Mouse (Mus musculus): ENCODE results near the gene Smim6. TPM values are rescaled to one million over a fixed set of nuclear protein-coding genes. Genes with fewer than 3 reads are reported as not detected.

The Smim6 gene
- polyA plus RNA-seq, 1 experiment from 2014 or later, result 32.9 TPM

DNA sequence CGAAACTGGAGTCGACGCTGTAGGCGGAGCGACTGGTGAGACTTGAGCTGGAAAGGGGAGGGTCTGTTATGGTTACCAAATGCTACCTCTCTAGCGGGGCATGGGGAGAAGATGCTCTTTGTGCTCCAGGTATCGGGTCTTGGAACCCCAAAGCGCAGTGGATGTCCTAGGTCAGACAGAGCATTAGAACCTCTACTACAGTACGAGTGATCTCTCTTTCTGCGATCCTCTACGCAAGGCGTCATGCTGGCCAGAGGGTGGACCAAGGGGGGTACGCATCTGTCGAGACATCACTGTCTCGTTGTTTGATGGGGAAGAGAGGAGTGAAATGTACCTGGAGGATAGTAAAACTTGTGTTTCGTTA, 21.9 kb downstream of the Smim6 start:
- under 1% methylated on average over 16 of the region's 16 CpGs for WGBS
- peak overlapping the region; percentile 89 for H3K4me2 ChIP-seq (replicated peaks; ENCODE audit: low read depth)
- no peak for TF ChIP-seq CTCF (IDR thresholded peaks at IDR 0.05; ENCODE audit: low read depth)
- no peaks in the 10 kb centered on the region for H3K9me3 ChIP-seq (ENCODE audit: control insufficient read depth)
- no peak; the same call in 1 of the 2 replicates for ATAC-seq
- peak overlapping the region; percentile 80 for H3K9ac ChIP-seq (ENCODE audit: low read depth, low read length)
- H3K27ac ChIP-seq (ENCODE audit: low read depth, low read length), result no peak overlapping the region
- peaks cover 26% of the 10 kb centered on the region for H3K36me3 ChIP-seq (ENCODE audit: control insufficient read depth, insufficient read depth)
- no peaks in the 10 kb centered on the region for H3K27me3 ChIP-seq (replicated peaks; ENCODE audit: control insufficient read depth, insufficient read depth, low read length)
- peak overlapping the region; percentile 87 for H3K4me3 ChIP-seq (ENCODE audit: low read depth, low read length)
- H3K4me1 ChIP-seq (replicated peaks; ENCODE audit: control insufficient read depth, insufficient read depth, low read length), result peaks cover 14% of the 10 kb centered on the region; the same call in 1 of the 2 replicates

DNA sequence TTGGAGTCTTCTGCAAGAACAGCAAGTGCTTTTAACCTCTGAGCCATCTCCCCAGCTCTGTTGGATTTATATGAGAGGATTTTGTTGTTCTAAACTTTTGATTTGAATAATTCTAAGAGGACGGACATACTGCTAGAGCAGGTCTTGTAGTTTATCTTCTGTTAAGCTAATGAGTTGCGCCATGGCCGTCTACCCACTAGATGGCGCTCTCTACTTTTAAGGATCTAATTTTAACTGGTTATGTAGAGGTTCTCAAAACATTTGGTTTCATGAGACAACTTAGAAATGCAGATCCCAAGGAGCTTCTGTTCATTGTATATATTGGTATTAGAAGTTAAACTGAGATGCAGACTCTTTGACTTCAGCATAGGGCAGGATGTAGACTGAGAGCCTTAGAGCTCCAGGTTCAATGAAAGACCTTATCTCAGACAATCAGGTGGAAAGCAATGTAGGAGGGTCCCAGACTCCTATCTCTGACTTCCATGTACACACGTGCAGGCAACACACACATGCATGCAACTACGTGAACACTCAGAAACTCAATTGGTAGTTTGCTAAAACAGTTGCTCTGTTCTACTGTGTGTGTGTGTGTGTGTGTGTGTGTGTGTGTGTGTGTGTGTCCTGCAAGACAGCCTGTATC, 28.0 kb downstream of the Smim6 start:
- ATAC-seq, result 0 out of 2 replicates have a peak, but pooled peaks have one; percentile 18
- Histone ChIP-seq H3K36me3 (ENCODE audit: control insufficient read depth, insufficient read depth) (peaks cover 58% of the 10 kb centered on the region), H3K27me3 (replicated peaks; ENCODE audit: control insufficient read depth, insufficient read depth, low read length) (no peaks in the 10 kb centered on the region), H3K4me3 (ENCODE audit: low read depth, low read length) (no peak overlapping the region), H3K27ac (ENCODE audit: low read depth, low read length) (no peak overlapping the region), H3K9ac (ENCODE audit: low read depth, low read length) (no peak overlapping the region), H3K9me3 (ENCODE audit: control insufficient read depth) (no peaks in the 10 kb centered on the region), H3K4me2 (replicated peaks; ENCODE audit: low read depth) (no peak overlapping the region), H3K4me1 (replicated peaks; ENCODE audit: control insufficient read depth, insufficient read depth, low read length) (no peaks in the 10 kb centered on the region)
- 35% methylated on average over 6 of the region's 6 CpGs for WGBS
- TF ChIP-seq CTCF (IDR thresholded peaks at IDR 0.05; ENCODE audit: low read depth), result peak; percentile 89

DNA sequence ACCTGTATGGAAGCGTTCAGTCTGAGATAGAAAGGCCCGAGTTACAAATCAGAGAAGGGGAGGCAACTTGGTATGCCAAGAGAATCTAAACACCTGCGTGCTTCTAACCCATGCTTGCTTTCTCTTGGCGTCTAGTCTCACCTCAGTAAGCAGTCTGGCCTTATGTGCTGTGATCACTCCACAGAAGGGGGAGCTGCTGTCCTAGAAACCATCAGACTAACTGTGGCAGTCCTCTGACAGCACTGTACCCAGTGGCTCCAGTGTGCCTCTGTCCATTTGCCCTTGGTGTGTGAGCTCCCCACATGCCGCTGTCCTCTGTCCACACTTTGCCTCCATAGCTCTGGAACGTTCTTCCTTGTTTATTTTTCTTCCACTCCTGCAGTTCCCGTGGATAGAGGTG, 30.2 kb downstream of the Smim6 start:
- no peak overlapping the region for H3K9ac ChIP-seq (ENCODE audit: low read depth, low read length)
- no peak overlapping the region for H3K27ac ChIP-seq (ENCODE audit: low read depth, low read length)
- H3K4me2 ChIP-seq (replicated peaks; ENCODE audit: low read depth), result no peak overlapping the region
- H3K27me3 ChIP-seq (replicated peaks; ENCODE audit: control insufficient read depth, insufficient read depth, low read length), result no peaks in the 10 kb centered on the region
- peaks cover 62% of the 10 kb centered on the region for H3K36me3 ChIP-seq (ENCODE audit: control insufficient read depth, insufficient read depth)
- peak; percentile 58 for TF ChIP-seq CTCF (IDR thresholded peaks at IDR 0.05; ENCODE audit: low read depth)
- no peak for ATAC-seq
- no peaks in the 10 kb centered on the region for H3K4me1 ChIP-seq (replicated peaks; ENCODE audit: control insufficient read depth, insufficient read depth, low read length)
- H3K9me3 ChIP-seq (ENCODE audit: control insufficient read depth), result no peaks in the 10 kb centered on the region
- H3K4me3 ChIP-seq (ENCODE audit: low read depth, low read length), result no peak overlapping the region
- 81% methylated on average over 7 of the region's 7 CpGs for WGBS

DNA sequence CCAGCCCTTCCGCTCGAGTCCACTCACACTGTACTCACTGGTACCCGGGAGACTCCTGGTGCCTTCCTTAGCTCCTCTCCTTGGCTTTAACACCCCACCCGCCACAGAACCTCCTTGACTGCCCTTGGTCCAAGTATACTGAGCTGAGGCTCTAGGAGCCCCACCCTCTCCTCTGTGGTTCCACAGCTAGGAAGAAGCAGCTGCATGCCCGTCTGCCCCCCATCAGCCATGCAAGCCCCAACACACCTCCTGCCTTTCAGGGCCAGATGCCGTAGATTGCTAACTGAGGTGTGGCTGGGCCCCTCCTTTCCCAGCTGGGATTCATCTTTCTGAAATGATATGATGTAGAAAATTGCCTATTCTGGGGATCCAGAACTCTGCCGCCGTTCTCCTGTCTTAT, 33.4 kb downstream of the Smim6 start:
- no peak overlapping the region for H3K4me3 ChIP-seq (ENCODE audit: low read depth, low read length)
- no peak overlapping the region for H3K27ac ChIP-seq (ENCODE audit: low read depth, low read length)
- ATAC-seq, result no peak
- TF ChIP-seq CTCF (IDR thresholded peaks at IDR 0.05; ENCODE audit: low read depth), result no peak
- H3K36me3 ChIP-seq (ENCODE audit: control insufficient read depth, insufficient read depth), result peaks cover 58% of the 10 kb centered on the region
- H3K4me2 ChIP-seq (replicated peaks; ENCODE audit: low read depth), result no peak overlapping the region
- H3K27me3 ChIP-seq (replicated peaks; ENCODE audit: control insufficient read depth, insufficient read depth, low read length), result no peaks in the 10 kb centered on the region
- no peaks in the 10 kb centered on the region for H3K9me3 ChIP-seq (ENCODE audit: control insufficient read depth)
- H3K4me1 ChIP-seq (replicated peaks; ENCODE audit: control insufficient read depth, insufficient read depth, low read length), result no peaks in the 10 kb centered on the region
- no peak overlapping the region for H3K9ac ChIP-seq (ENCODE audit: low read depth, low read length)
- WGBS, result 81% methylated on average over 8 of the region's 8 CpGs

DNA sequence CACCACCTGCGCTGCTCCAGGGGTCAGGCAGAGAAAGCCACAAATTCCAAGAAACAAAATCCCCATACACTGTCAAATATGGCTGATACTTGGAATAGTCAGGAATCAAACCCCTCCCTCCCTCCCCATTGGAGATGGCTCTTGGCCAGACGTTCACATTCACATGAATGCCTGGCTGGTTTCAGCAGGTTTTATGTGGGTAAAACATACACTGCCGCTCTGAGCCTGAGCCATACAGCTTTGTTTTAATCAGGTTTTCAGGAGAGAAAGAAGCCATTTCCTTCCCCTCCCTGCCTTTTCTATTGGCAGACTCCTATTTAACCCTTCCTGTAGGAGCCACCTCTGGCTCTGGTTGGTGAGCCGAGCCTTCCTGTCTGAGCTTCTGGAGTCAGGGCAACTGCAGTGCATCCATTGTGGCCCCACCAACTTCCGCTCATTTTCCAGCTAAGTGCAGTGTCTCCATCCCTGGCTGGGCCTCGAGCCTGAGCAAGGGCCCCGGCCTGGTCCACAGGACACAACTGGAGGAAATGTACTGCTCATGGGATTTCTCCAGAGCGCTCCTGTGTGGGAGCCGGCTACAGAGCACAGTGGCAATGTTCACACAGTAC, 34.5 kb downstream of the Smim6 start:
- peaks cover 62% of the 10 kb centered on the region for H3K36me3 ChIP-seq (ENCODE audit: control insufficient read depth, insufficient read depth)

DNA sequence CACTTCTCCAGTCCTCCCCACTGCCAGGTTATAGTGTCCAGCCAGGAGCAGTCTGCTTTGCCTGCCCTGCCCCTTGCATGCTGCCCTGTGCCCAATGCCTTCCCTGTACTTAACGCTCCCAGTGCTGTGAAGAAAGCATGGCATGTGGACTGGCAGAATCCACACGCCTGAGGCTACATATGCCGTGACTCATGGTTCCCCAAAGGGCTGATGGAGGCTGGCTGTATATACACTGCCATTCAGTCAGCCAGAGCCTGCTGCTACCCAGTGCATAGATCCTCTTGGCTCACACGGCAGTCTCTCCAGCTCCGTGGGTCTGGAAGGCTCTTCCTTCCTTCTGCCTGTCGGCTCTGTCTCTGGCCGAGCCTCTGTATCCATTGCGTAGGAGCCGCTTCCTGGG, 36.5 kb downstream of the Smim6 start:
- Histone ChIP-seq H3K9me3 (ENCODE audit: control insufficient read depth) (no peaks in the 10 kb centered on the region), H3K4me3 (ENCODE audit: low read depth, low read length) (no peak overlapping the region), H3K27ac (ENCODE audit: low read depth, low read length) (no peak overlapping the region), H3K27me3 (replicated peaks; ENCODE audit: control insufficient read depth, insufficient read depth, low read length) (no peaks in the 10 kb centered on the region), H3K9ac (ENCODE audit: low read depth, low read length) (no peak overlapping the region), H3K36me3 (ENCODE audit: control insufficient read depth, insufficient read depth) (peaks cover 67% of the 10 kb centered on the region), H3K4me2 (replicated peaks; ENCODE audit: low read depth) (no peak overlapping the region), H3K4me1 (replicated peaks; ENCODE audit: control insufficient read depth, insufficient read depth, low read length) (no peaks in the 10 kb centered on the region)
- ATAC-seq, result no peak
- 89% methylated on average over 9 of the region's 9 CpGs for WGBS
- no peak for TF ChIP-seq CTCF (IDR thresholded peaks at IDR 0.05; ENCODE audit: low read depth)

More for the DNA sequence above, 34.5 kb downstream of the Smim6 start:
- Histone ChIP-seq H3K4me2 (replicated peaks; ENCODE audit: low read depth) (no peak overlapping the region), H3K4me3 (ENCODE audit: low read depth, low read length) (no peak overlapping the region), H3K9ac (ENCODE audit: low read depth, low read length) (no peak overlapping the region), H3K9me3 (ENCODE audit: control insufficient read depth) (no peaks in the 10 kb centered on the region), H3K27ac (ENCODE audit: low read depth, low read length) (no peak overlapping the region), H3K4me1 (replicated peaks; ENCODE audit: control insufficient read depth, insufficient read depth, low read length) (no peaks in the 10 kb centered on the region), H3K27me3 (replicated peaks; ENCODE audit: control insufficient read depth, insufficient read depth, low read length) (no peaks in the 10 kb centered on the region)
- no peak for TF ChIP-seq CTCF (IDR thresholded peaks at IDR 0.05; ENCODE audit: low read depth)
- ATAC-seq, result no peak
- WGBS, result 88% methylated on average over 9 of the region's 9 CpGs

Data from intestine, postnatal 0 days (tissue).